Mouse (Mus musculus) heart, postnatal 0 days (tissue): ENCODE results near the gene Gm20662.

ENCODE experiments used
- CTCF ChIP-seq: IDR thresholded peaks from 2 replicates; pipeline ENCODE4 v1.5.1; 2016; ENCODE audit warnings: antibody characterized with exemption, control low read depth, low read depth
- EP300 ChIP-seq: IDR thresholded peaks from 2 replicates; pipeline ENCODE4 v1.6.1; 2016; ENCODE audit warnings: antibody characterized with exemption, low read depth

GRCm38 (mm10) chr9:108069007-108069406 is 72.9 kb downstream of the Gm20662 start:
- TF ChIP-seq CTCF, result no peak
- TF ChIP-seq EP300, result no peak
